Mouse (Mus musculus) spleen, embryonic (tissue): ENCODE measurements around the gene Slc2a5.

Experiments used
- CTCF ChIA-PET: fragments of 350-600 bp; sonication (Branson Sonifier 250); formaldehyde crosslinking; loops from one replicate; lab custom pipeline; 2022; lab: Charles Lee

Slc2a5 gene

GRCm38 (mm10) chr4:150137368-150138083 is 18.4 kb downstream of the Slc2a5 start:
- CTCF ChIA-PET = interaction anchor here (0.7 kb wide), 2 partner anchors 41 to 62 kb away, joined by 24 read pairs; no protein-coding TSS in a partner anchor

GRCm38 (mm10) chr4:150138084-150138543 is 19.0 kb downstream of the Slc2a5 start:
- CTCF ChIA-PET = interaction anchor here (0.8 kb wide), 1 partner anchor 26 kb away, joined by 3 read pairs; no protein-coding TSS in a partner anchor

GRCm38 (mm10) chr4:150139090-150139489 is 20.0 kb downstream of the Slc2a5 start:
- CTCF ChIA-PET = interaction anchor here (0.6 to 0.8 kb wide), 2 partner anchors 27 to 29 kb away, joined by 3 to 17 read pairs; no protein-coding TSS in a partner anchor

- CTCF ChIA-PET = interaction anchor here (0.5 kb wide), 1 partner anchor 33 kb away, joined by 6 read pairs; no protein-coding TSS in a partner anchor
Measured at GRCm38 (mm10) chr4:150140346-150140745, 21.3 kb downstream of the Slc2a5 start.

- CTCF ChIA-PET = no interaction called here
Measured at GRCm38 (mm10) chr4:150144242-150144641, 25.2 kb downstream of the Slc2a5 start.

- CTCF ChIA-PET = no interaction called here
Measured at GRCm38 (mm10) chr4:150146286-150146685, 27.2 kb downstream of the Slc2a5 start.

- CTCF ChIA-PET = interaction anchor here (0.6 kb wide), 1 partner anchor 1058 kb away, joined by 4 read pairs; no protein-coding TSS in a partner anchor
Measured at GRCm38 (mm10) chr4:150151045-150151444, 32.0 kb downstream of the Slc2a5 start.

GRCm38 (mm10) chr4:150152483-150152882 is 33.4 kb downstream of the Slc2a5 start:
- CTCF ChIA-PET = no interaction called here

- CTCF ChIA-PET = no interaction called here
Measured at GRCm38 (mm10) chr4:150155301-150155700, 36.2 kb downstream of the Slc2a5 start.

- CTCF ChIA-PET = no interaction called here
Measured at GRCm38 (mm10) chr4:150155731-150156130, 36.6 kb downstream of the Slc2a5 start.

GRCm38 (mm10) chr4:150157348-150157882 is 38.3 kb downstream of the Slc2a5 start:
- CTCF ChIA-PET = no interaction called here

GRCm38 (mm10) chr4:150159458-150159857 is 40.4 kb downstream of the Slc2a5 start:
- CTCF ChIA-PET = no interaction called here

GRCm38 (mm10) chr4:150162561-150163169 is 43.6 kb downstream of the Slc2a5 start:
- CTCF ChIA-PET = interaction anchor here (0.6 kb wide), 1 partner anchor 133 kb away, joined by 7 read pairs; no protein-coding TSS in a partner anchor

GRCm38 (mm10) chr4:150164875-150165274 is 45.8 kb downstream of the Slc2a5 start:
- CTCF ChIA-PET = interaction anchor here (0.5 kb wide), 1 partner anchor 134 kb away, joined by 3 read pairs; no protein-coding TSS in a partner anchor

- CTCF ChIA-PET = interaction anchor here (0.7 kb wide), 1 partner anchor 30 kb away, joined by 17 read pairs; no protein-coding TSS in a partner anchor
Measured at GRCm38 (mm10) chr4:150168406-150168805, 49.3 kb downstream of the Slc2a5 start.

- CTCF ChIA-PET = no interaction called here
Measured at GRCm38 (mm10) chr4:150172107-150172506, 53.0 kb downstream of the Slc2a5 start.

- CTCF ChIA-PET = interaction anchor here (0.6 to 0.7 kb wide), 3 partner anchors 33 to 59 kb away, joined by 5 to 9 read pairs (median 6); no protein-coding TSS in a partner anchor
Measured at GRCm38 (mm10) chr4:150173281-150173680, 54.2 kb downstream of the Slc2a5 start.

GRCm38 (mm10) chr4:150174027-150174426 is 54.9 kb downstream of the Slc2a5 start:
- CTCF ChIA-PET = interaction anchor here (0.6 to 0.9 kb wide), 3 partner anchors 45 to 273 kb away, joined by 3 to 6 read pairs (median 4); no protein-coding TSS in a partner anchor

- CTCF ChIA-PET = interaction anchor here (0.6 kb wide), 1 partner anchor 38 kb away, joined by 3 read pairs; no protein-coding TSS in a partner anchor
Measured at GRCm38 (mm10) chr4:150176535-150176934, 57.5 kb downstream of the Slc2a5 start.

- CTCF ChIA-PET = no interaction called here
Measured at GRCm38 (mm10) chr4:150177122-150177521, 58.0 kb downstream of the Slc2a5 start.

- CTCF ChIA-PET = interaction anchor here (0.5 kb wide), 1 partner anchor 41 kb away, joined by 24 read pairs; no protein-coding TSS in a partner anchor
Measured at GRCm38 (mm10) chr4:150178131-150178530, 59.0 kb downstream of the Slc2a5 start.
